7 mouse cellular contexts compared by ENCODE assay signal in genomic region chr4:41631390-41631789, GRCm38 (mm10). TPM values are rescaled to one million over a fixed set of nuclear protein-coding genes. Genes with fewer than 3 reads are reported as not detected.
DNase-seq lines count a peak whose midpoint lies in the region; ATAC-seq lines count a peak whose summit lies in the region.

No protein-coding gene starts in this region.

- peak overlapping the region; percentile 17 for H3K4me3 ChIP-seq in forebrain, embryonic 10.5 days
- no peak overlapping the region for H3K4me3 ChIP-seq in hindbrain, embryonic 13.5 days
- H3K4me3 ChIP-seq in limb, embryonic 13.5 days = no peak overlapping the region
- no peak overlapping the region for H3K4me3 ChIP-seq in neural tube, embryonic 13.5 days

- H3K4me2 ChIP-seq in hindbrain, embryonic 13.5 days = peak overlapping the region; percentile 30
- 0 out of 2 replicates have a peak overlapping the region, but pooled peaks have one; percentile 3 for H3K4me2 ChIP-seq in limb, embryonic 13.5 days (replicated peaks)
- peak overlapping the region; percentile 24 for H3K4me2 ChIP-seq in neural tube, embryonic 13.5 days

- no peaks in the 10 kb centered on the region for H3K36me3 ChIP-seq in forebrain, embryonic 10.5 days (replicated peaks)
- no peaks in the 10 kb centered on the region for H3K36me3 ChIP-seq in hindbrain, embryonic 13.5 days
- H3K36me3 ChIP-seq in limb, embryonic 13.5 days = no peaks in the 10 kb centered on the region
- H3K36me3 ChIP-seq in neural tube, embryonic 13.5 days = no peaks in the 10 kb centered on the region

- peaks cover 83% of the 10 kb centered on the region for H3K27me3 ChIP-seq in forebrain, embryonic 10.5 days (ENCODE audit: poor library complexity, severe bottlenecking)
- H3K27me3 ChIP-seq in hindbrain, embryonic 13.5 days = no peaks in the 10 kb centered on the region
- peaks cover 70% of the 10 kb centered on the region for H3K27me3 ChIP-seq in limb, embryonic 13.5 days
- H3K27me3 ChIP-seq in neural tube, embryonic 13.5 days = no peaks in the 10 kb centered on the region

- peaks cover 90% of the 10 kb centered on the region for H3K4me1 ChIP-seq in forebrain, embryonic 10.5 days
- H3K4me1 ChIP-seq in hindbrain, embryonic 13.5 days (replicated peaks) = peaks cover 79% of the 10 kb centered on the region
- peaks cover 60% of the 10 kb centered on the region for H3K4me1 ChIP-seq in limb, embryonic 13.5 days
- H3K4me1 ChIP-seq in neural tube, embryonic 13.5 days (replicated peaks) = peaks cover 75% of the 10 kb centered on the region

- DNase-seq in 416B (ENCODE audit: low read depth) (peak; percentile 71), MN1 (ENCODE audit: low spot score) (peak; percentile 46)
- peak; percentile 51 for DNase-seq in forebrain, embryonic 10.5 days (ENCODE audit: extremely low spot score, low spot score)
- DNase-seq in testis, postnatal 10 days (ENCODE audit: low spot score) = no peak

- H3K9ac ChIP-seq in hindbrain, embryonic 13.5 days = peak overlapping the region; percentile 36
- no peak overlapping the region for H3K9ac ChIP-seq in limb, embryonic 13.5 days
- H3K9ac ChIP-seq in neural tube, embryonic 13.5 days = 0 out of 2 replicates have a peak overlapping the region, but pooled peaks have one; percentile 38

- peak overlapping the region; percentile 78 for H3K27ac ChIP-seq in forebrain, embryonic 10.5 days
- peak overlapping the region; percentile 81 for H3K27ac ChIP-seq in hindbrain, embryonic 13.5 days
- no peak overlapping the region for H3K27ac ChIP-seq in limb, embryonic 13.5 days
- peak overlapping the region; percentile 70 for H3K27ac ChIP-seq in neural tube, embryonic 13.5 days (replicated peaks)

- WGBS in forebrain, embryonic 10.5 days = 3% methylated on average over 11 of the region's 11 CpGs
- 2% methylated on average over 11 of the region's 11 CpGs for WGBS in hindbrain, embryonic 13.5 days
- WGBS in limb, embryonic 13.5 days = 3% methylated on average over 11 of the region's 11 CpGs
- WGBS in neural tube, embryonic 13.5 days = 3% methylated on average over 11 of the region's 11 CpGs

- peak; percentile 53 for ATAC-seq in hindbrain, embryonic 13.5 days (ENCODE audit: low FRiP score)
- no peak for ATAC-seq in limb, embryonic 13.5 days (ENCODE audit: low FRiP score, low read depth)
- ATAC-seq in neural tube, embryonic 13.5 days (ENCODE audit: low read depth) = no peak

- H3K9me3 ChIP-seq in forebrain, embryonic 10.5 days = no peaks in the 10 kb centered on the region
- no peaks in the 10 kb centered on the region for H3K9me3 ChIP-seq in hindbrain, embryonic 13.5 days
- no peaks in the 10 kb centered on the region for H3K9me3 ChIP-seq in limb, embryonic 13.5 days
- H3K9me3 ChIP-seq in neural tube, embryonic 13.5 days = no peaks in the 10 kb centered on the region

RNA-seq across cellular contexts. Expression of gene Enho, which starts 8.7 kb away (rescaled TPM):
- polyA plus RNA-seq in forebrain, embryonic 10.5 days (2016; fragmentation: Nextera tagmentation; extraction: Ambion mirVana) = 19.7 and 21.3 TPM in 2 replicates
- polyA plus RNA-seq in hindbrain, embryonic 13.5 days (2015; fragmentation: Nextera tagmentation; extraction: Ambion mirVana) = 92.0 and 95.2 TPM in 2 replicates
- polyA plus RNA-seq in limb, embryonic 13.5 days (2015; fragmentation: Nextera tagmentation; extraction: Ambion mirVana) = 12.7 and 13.6 TPM in 2 replicates
- polyA plus RNA-seq in neural tube, embryonic 13.5 days (2015; fragmentation: Nextera tagmentation; extraction: Ambion mirVana) = 79.3 and 81.9 TPM in 2 replicates
